Mouse (Mus musculus) urinary bladder, postnatal 14 days (tissue): ENCODE measurements around the gene Trim8.

Source experiments
- DNase-seq: peaks from one replicate; pipeline ENCODE4 v3.0.0; 2021; ENCODE audit warnings: low spot score

Gene Trim8

DNA sequence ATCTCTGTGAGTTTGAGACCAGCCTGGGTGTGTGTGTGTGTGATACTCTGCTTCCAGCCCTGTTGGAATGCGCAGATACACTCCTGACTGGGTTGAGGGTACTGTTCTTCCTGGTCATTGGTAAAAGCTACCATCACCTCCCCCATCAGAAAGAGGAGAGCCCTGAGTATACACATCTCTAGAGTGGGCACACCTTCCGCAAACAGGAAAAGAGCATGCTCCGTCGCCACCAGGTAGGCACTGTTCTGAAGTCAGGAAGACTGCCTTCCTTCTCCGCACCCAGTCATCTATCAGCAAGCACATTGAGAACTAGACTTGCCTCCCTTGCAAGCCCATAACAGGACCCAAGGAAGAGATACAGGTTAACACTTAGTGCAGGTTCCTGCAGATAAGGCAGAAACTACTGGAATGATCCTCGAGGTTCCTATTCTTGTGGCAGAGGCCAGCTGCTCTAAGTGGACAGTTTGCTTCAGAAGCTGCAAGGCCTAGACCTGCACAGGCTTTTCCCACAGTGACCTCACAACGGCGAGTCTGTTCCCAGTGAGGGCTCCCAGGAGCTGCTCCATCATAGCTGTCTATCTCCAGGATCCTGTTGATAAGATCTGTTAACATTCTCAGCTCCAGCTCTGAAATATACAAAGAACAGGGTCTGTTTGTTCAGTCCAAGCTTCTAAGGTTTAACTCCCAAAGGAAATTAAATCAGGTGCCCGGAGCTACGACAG is 20.7 kb upstream of the Trim8 start:
- DNase-seq: no peak

DNA sequence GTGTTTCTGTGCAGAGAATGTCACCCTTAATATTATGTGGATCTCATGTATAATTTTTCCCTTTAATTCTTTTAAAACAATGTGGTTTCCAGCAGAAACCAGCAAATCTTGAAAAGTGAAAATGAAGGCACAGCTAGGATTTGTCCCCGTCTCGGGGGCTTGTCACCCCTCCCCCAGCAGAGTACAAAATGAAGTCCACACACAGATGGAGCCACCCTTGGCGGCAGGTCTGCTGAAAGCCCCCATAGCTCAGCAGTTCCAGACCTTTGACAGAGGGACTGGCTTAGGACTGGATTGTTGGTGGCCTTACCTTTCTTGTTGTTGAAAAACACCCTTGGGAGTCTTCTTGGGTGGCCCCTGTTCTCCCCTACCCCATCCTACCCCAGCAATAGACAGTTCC is 20.1 kb upstream of the Trim8 start:
- DNase-seq: no peak

DNA sequence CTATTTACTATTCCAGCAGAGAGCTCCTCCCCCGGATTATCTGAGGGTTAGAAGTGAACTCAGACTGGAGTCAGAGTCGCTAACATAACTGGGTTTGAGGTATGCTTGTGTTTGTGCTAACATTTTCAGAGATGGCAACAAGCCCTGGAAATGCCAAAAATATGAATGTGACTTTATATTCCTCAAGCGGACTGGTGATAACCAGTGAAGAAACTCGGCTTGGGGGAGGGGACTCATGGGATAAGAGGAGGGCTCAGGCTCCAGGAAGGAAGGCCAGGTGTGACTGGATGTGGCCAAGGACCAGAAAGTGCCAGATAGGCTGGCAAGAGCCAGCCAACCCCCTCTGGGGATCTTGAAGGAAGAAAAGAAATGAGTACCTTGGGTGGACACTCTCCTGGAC is 19.7 kb upstream of the Trim8 start:
- DNase-seq: no peak

DNA sequence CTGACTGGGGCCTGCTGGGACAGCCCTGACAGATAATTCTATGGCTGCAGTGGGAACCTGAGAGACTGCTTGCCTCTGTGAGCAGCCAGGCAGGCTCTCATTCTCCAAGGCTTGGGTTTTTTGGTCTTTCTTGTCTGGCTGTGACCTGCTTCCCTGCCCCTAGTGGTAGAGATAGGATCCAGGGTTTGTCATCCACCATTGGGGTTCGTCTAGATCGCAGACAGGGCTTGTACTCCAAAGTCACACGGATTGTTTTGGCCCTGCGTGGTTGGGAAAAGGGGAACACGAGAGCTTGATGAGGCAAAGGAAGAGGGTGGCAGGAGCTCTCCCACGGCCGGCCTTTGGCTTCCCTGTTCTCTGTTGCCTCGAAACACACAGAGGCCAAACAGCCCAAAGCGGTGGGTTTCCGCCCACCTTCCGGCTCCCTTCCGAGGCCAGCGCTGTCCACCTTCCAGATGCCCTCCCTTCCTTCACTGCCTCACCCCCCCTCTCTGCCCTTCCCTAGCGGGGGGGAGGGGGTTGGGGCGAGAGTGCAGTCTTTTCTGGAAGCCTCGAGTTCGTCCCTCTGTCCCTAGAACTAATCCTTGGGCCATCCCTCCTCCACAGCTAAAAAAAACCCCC is 18.5 kb upstream of the Trim8 start:
- no peak for DNase-seq

DNA sequence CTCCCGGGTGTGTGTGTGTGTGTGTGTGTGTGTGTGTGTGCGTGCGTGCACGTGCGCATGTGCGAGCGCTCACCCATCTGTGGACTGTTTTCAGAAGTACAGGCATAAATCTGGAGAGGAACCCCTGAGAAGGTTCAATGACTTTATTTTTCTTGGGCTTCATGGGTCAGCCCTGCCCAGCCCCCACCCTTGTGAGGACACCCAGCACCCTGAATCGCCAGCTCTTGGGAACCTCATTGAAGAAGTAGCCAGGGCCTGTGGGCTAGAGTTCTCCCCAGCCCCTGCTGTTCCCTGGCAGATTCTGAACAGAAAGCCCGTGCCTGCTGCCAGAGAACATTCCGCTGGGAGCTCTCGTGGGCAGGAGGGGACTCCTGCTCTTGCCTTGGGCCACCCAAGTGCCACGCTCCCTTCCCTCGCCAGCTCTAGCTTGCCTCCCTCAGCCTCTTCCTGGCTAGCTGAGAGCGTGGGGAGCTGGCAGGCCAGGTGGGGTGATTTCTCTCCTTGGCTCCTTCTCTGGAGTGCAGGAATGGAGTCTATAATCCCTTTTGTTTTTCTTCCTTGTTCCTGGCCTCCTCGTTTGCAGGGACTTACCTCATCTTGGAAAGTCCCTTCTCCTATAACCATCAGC is 17.7 kb upstream of the Trim8 start:
- no peak for DNase-seq

DNA sequence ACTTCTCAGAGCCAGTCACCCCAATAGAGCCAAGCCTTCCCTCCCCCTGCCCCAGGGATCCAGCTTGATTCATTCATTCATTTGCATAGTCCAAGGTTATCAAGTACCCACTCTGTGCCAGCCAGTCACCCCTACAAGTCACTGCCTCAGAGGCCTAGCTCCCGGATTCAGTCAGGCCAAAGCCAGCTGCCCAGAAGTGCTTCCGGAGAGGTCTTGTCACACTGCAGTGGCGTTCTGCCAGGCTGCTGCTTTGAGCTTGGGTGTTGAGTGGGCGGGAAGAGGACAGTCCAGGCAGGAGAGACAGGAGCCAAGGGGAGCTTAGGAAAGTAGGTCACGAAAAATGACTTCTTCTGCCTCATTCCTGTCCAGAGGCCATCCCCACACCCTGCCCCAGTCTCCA is 17.0 kb upstream of the Trim8 start:
- DNase-seq: peak; percentile 74

DNA sequence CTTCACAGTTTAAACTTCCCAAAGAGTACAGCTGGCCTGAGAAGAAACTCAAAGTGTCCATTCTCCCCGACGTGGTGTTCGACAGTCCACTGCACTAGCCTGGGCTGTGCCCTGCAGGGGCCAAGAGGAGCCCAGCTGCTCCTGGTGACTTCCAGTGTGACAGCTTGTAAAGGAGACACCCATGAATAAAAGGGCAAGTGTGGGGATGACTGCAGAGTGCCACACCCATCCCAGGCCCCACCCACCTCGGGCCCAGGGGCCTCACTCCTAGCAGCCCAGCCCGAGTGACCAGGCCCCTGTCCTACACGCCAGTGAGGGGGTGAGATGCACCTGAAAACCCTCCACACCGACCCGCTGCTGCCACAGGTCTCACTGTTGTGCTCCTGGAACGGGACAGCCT is 15.7 kb upstream of the Trim8 start:
- no peak for DNase-seq

DNA sequence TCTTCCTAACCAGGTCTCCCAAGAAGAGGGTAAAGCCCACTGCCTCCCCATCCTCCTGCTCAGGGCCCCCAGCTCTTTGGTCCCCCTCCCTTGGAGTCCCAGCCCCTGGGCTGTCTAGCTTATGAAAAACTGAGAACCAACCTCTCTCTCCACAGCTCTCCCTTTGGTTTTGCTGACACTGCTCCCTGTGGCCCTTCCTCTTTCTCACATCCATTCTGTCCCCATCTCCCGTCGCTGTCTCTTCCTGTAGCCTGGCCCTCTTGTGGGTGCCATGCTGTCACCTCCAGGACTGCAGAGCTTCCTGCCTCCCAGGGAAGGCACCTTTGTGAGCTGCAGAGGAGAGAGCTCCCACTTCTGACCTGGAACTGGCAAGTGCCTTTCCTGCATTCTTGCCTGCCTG is 14.8 kb upstream of the Trim8 start:
- DNase-seq: no peak

DNA sequence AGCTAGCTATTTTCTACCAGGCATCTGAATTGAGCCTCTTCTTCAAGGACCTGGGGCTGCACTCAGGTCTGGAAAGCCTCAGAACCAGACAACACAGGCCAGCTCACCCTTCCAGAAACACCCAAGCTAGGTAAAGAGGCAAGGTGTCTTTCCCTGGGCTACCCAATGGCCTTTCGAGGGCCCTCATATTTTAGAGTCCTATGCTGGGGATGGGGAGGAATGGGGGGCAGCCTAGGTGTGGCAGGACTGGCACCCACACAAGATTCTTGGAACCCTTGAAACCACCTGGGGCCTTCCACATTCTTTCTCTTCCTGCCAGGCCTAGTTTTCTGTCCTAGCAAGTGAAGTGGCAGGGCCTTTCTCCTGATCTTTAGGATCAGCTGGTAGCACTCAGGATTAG is 12.1 kb upstream of the Trim8 start:
- no peak for DNase-seq

DNA sequence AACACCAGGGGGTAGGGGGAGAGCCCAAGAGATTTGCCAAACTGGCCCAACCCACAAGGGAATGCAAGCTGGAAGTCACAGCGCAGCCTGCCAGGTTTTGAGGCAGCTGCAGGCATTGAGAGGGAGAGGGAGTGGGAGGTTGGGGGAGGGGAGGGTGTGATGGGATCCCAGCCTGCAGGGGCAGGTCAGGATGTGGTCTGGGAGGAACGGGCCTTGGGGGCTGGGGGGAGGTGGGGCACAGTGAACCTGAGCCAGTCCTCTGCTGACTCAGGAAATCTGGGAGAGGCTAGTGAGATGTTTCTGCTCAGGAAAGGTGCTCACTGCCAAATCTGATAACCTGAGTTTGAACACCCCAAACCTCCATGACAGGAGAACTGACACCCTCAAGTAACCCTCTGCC is 10.9 kb upstream of the Trim8 start:
- DNase-seq: peak; percentile 61

DNA sequence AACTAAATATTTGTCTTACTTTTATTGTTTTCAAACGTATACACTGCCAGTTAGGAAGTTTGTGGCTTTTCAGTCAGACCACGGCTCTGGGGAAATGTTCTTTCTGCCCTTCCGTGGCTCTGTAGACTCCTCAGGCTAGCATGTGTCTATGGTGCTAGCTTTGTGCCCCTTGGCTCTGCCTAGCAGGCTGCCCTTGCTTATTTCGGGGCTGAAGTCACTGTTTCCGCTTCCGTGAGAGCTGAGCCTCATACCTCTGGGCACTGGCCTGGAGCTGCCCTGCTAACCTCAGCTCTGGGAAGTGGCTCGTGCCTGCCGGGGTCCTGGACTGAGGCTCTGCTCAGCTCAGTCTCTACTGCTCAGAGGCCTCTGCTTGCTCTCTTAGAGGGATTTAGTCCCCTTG is 6.4 kb upstream of the Trim8 start:
- DNase-seq: no peak

DNA sequence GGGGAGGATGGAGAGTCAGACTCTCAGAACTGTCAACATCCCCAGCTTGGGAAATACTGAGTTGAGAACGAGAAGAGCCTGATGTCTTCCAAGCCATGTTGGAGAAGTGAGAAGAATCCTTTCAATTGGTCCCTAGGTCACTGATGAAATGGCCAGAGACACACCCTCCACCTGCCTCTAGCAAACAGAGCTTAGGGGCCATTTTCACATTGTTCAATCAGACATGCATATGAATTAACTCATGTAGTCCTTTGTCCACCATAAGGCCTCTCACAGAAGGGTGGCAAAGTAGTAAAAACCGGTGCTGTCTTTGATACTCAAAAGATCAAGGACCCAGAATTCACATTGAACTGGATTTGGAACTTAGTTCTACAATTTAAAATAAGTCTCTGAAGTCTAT is 4.3 kb upstream of the Trim8 start:
- no peak for DNase-seq

DNA sequence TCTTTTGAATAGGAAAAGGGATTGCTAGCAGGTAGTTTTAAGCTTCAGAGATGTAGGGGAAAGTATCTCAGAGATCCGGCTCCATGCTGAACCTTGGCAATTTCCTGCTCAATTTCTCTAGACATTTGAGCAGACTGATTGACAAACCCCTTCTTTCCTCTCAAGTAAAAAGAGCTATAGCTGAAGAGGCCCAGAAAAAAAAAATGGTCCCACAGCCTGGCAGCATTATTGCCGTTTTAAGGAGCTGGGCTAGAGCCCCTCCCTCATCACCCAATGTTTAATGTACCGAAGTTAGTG is 2.0 kb upstream of the Trim8 start:
- no peak for DNase-seq

DNA sequence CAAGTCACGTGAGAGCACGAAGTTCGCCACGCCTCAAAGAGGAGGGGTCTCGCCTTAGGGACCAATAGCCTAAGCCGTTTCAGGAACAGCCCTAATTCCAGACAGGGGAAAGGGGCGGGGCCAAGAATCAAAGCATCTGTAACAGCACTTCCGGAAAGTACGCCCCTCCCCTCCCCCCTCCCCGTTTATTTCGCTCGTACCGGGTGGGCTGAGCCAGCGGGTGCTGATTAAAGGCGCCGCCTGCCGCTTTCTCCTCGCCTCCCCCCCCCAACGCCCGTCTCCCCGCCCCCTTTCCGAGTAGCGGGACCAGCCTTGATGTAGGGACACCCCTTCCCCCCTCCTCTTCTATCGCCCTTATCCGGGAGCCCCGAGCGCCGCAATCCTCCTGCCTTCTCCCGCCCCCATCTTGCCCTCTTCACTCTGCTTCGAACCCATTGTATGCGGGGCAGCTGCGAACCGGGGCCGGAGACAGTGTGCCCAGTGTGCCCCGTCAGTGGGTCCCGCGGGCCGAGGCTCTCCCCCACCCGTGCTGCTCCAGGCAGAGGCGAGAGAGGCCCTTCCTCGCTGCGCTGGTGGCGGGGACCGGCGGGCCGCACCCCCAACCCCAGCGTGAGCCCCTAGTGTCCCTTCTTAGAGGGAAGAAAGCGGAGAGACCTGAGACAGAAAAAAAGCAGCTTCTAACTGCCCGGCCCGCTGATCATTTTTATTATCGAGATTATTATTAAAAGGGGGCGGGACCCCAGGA is 1.5 kb upstream of the Trim8 start:
- DNase-seq: peak; percentile 99

DNA sequence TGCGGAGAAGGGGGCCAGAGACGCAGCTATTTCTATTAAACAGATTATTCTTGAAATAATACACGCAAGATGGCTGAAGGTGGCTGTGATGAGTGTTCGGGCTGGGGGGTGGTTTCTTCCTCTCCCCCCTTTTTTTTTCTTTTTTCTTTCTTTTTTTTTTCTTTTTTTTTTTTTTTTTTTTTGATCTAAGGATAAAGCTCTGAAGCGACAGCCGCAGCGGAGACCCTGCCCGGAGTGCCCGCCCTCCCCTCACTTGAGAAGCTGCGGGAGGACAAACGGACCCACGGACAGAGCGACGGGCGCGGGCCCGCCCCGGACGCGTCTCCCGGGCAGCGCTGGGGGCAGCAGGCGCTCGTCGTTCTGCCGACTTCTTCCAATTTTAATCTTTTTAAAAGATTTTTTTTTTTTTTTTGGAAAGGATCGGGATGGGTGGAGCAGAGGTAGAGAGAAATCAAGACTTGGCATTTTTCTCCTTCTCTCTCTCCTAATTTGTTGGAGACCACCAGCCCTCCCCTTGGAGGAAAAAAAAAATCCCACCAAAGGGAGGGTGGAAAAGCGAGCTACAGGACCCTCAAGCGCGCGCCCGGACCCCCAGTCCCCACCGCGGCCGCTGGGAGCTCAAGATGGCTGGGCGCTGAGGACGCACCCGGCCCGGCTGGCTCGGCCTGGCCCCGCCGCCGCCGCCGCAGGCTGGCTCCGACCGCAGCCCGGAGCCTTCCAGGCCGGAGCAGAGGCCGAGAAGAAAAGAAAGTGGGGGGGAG is 741 bp upstream of the Trim8 start:
- peak; percentile 58 for DNase-seq

DNA sequence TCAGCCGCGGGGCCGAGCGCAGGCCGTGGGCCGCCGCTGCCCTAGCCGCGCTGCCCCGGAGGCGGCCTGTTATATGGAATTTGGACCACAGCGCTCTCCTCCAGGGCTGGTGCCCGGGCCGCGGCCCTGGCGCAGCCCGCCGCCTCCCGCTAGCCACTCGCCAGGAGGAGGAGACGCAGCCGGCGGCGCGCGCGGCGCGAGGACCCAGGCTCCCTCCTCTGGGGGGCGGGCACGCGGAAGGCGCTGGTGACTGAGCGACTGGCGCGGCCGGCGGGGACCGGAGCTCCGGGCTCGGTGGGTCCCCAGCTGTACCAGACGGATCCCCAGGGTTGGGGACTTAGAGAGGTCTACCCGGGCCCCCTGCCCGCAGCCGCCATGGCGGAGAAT is 560 bp downstream of the Trim8 start:
- DNase-seq: peak; percentile 81

DNA sequence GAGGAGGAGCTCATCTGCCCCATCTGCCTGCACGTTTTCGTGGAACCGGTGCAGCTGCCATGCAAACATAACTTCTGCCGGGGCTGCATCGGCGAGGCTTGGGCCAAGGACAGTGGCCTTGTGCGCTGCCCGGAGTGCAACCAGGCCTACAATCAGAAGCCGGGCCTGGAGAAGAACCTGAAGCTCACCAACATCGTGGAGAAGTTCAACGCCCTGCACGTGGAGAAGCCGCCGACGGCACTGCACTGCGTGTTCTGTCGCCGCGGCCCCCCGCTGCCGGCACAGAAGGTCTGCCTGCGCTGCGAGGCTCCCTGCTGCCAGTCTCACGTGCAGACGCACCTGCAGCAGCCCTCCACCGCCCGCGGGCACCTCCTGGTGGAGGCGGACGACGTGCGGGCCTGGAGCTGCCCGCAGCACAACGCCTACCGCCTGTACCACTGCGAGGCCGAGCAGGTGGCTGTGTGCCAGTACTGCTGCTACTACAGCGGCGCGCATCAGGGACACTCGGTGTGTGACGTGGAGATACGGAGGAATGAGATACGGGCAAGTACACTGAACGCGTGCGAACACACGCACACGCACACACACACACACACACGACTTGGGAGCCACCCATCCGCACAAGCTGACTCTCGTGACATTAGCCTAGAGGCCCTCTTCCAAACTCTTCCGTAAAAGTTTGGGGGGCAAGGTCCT is 1.1 kb downstream of the Trim8 start:
- peak; percentile 86 for DNase-seq

DNA sequence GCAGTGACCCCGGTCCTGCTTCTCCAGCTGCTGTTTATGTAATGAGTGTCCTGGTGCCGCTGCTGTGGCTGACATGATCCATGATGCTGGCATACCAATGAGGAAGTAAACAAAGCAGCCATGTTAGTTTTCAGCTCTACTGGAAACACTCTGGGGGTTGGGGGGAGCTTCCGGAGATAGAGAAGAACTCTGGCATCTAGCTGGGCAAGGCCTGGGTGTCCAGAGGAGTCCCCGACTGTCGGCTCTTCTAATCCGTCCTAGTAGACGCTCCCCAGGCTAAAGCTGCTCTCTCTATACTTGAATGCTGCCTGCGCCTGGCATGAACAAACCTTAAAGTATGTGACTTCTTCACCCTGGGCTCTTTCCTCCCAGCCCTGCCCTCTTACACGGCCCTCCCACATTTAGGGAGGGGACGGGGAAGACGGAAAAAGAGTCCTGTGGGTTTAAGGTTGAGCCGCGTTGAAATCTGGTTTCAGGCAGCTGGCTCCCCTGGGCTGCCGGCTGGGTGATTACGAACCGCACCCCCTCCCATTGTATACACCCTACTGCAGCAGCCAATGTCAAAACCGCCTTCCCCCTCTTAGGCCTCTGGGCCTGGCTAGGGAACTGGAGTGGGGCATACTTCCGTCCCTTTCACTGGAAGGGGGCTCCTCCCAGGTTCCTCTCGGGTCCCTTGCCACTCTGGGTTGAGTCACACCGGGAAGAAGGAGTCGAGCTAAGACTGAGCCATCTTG is 2.0 kb downstream of the Trim8 start:
- peak; percentile 87 for DNase-seq

DNA sequence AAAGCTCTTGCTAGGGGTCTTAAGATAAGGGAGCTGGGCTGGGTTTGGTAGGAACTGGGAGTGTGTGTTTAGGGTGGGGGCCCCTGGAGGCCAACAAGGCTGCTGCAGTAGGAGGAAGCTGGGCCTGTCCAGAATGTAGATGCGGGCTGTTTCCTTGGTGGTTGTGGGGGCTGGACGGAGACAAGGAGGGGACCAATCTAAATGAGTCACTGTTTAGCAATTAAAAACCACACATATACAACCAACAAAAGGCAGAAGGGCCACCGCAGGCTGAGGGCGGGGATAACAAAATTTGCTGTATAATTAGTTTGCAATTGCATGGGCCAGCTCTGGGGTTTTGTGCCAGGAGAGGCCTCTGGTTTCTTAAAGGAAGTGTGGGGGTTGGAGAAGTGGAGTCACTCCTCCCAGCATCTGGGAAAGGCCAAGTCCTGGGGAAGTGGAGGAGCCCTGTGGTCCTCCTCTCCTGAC is 2.6 kb downstream of the Trim8 start:
- peak; percentile 69 for DNase-seq

DNA sequence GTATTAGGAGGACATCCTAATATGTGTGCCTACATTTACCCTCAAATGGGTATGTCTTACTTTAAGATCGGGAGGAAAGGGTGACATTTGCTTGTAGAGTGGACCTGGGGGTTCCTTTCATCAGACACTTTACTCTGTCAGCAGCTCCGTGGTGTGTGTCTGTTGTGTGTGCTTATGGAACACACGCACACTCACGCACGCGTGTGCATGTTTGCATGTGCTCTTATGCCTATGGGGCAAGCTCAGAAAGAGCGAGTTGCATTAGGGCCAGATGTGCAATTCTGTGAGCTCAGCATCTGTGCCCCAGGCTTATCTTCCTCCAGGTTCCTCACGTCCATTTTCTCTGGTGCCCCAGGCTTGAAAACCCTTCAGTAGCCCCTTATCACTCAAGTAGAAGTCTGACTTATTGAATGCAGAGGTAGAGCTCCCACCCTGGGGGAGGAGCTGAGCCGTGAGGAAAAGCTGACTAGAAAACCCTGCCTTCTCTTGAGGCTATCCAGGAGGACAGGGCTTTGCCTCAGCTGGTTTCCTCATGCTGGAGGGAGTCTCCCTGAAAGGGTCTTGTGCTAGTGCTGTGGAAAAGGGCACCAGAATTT is 3.4 kb downstream of the Trim8 start:
- no peak for DNase-seq
